Mouse (Mus musculus) testis, adult 2 months (tissue): Measurements from ENCODE around the gene Hnrnpl.

ENCODE experiments used
- CTCF ChIP-seq: fragments of 200-500 bp; IDR thresholded peaks from 2 replicates; pipeline ENCODE4 v1.5.1; 2012; ENCODE audit warnings: low read depth, mild to moderate bottlenecking, inconsistent platforms, low read length, moderate library complexity; ENCODE audit not compliant: control insufficient read depth, insufficient read depth, insufficient replicate concordance
- POLR2A ChIP-seq: fragments of 200-500 bp; IDR thresholded peaks from 2 replicates; pipeline ENCODE4 v1.6.1; 2012; ENCODE audit warnings: low read depth, mild to moderate bottlenecking, inconsistent platforms, low read length, moderate library complexity; ENCODE audit not compliant: control insufficient read depth

- TF ChIP-seq CTCF (no peak), POLR2A (no peak)
Measured at GRCm38 (mm10) chr7:28780857-28781256, 27.5 kb upstream of the Hnrnpl start.
